Mouse (Mus musculus): Measurements from ENCODE around the gene Tnfsf10. TPM values are rescaled to one million over a fixed set of nuclear protein-coding genes. Genes with fewer than 3 reads are reported as not detected.
A peak's percentile ranks its signal among the peaks of the same experiment; 100 is the strongest.

Gene Tnfsf10
- polyA plus RNA-seq, 1 experiment from 2014 or later, result 3.0 TPM

DNA sequence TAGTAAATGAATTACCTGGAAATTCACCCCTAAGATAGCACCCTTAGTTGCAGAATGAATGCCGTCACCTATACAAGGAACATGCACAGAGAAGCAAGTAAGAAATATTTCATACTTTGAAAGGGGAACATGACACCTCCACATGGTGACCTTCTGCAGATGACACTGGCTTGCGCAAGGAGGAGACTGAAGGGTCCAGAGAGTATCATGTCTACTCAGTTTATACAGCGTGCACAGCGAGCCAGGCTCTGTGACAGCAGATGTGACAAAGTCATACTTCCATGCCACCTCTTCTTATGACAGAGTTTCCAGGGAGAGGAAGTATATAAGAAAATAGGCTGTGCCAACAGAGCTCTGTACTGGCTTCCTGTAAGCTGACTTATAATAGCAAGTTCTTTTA, 5.4 kb upstream of the Tnfsf10 start:
- Histone ChIP-seq H3K36me3 (no peaks in the 10 kb centered on the region), H3K4me2 (no peak overlapping the region), H3K4me1 (no peaks in the 10 kb centered on the region), H3K4me3 (no peak overlapping the region), H3K9me3 (no peaks in the 10 kb centered on the region), H3K27me3 (no peaks in the 10 kb centered on the region), H3K9ac (no peak overlapping the region), H3K27ac (no peak overlapping the region)
- WGBS, result 80% methylated on average over 4 of the region's 4 CpGs
- ATAC-seq (ENCODE audit: borderline replicate concordance, extremely low read depth, low FRiP score, low TSS enrichment), result no peak

DNA sequence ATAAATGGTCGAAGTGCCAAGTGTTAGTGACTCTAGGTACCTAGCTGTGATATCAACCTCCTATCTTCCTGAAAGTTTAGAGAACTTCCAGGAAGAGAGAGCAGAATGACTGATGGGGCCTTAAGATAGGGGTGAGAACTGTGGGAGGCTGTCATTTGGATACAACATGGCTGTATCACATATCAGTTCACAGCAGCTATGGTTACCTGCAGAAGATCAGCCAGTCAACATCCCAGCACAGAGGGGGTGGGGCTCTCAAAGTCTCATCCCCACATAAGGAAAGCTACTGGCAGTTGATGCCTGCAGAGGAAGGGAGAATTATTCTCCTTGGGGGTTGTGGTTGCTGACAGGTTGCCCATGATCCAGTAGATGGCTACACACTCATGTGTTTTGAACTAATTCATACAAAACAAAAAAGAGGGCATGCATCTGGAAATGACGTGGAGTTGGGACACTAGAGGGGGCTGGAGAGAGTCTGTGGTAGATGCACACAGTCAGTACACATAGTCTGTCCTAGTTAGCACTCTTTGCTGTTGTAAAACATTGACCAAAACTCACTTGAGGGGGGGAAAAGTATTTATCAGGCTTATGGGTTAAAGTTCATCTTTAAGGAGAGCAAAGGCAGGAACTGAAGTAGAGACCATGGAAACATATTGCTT, 2.2 kb upstream of the Tnfsf10 start:
- no peak overlapping the region for H3K4me3 ChIP-seq
- peaks cover 6% of the 10 kb centered on the region; the same call in 1 of the 2 replicates for H3K4me1 ChIP-seq
- no peak overlapping the region for H3K9ac ChIP-seq
- H3K4me2 ChIP-seq, result no peak overlapping the region
- no peaks in the 10 kb centered on the region for H3K9me3 ChIP-seq
- H3K36me3 ChIP-seq, result no peaks in the 10 kb centered on the region
- H3K27ac ChIP-seq, result no peak overlapping the region
- H3K27me3 ChIP-seq, result no peaks in the 10 kb centered on the region
- no peak for ATAC-seq (ENCODE audit: borderline replicate concordance, extremely low read depth, low FRiP score, low TSS enrichment)
- WGBS, result 57% methylated on average over 2 of the region's 2 CpGs

DNA sequence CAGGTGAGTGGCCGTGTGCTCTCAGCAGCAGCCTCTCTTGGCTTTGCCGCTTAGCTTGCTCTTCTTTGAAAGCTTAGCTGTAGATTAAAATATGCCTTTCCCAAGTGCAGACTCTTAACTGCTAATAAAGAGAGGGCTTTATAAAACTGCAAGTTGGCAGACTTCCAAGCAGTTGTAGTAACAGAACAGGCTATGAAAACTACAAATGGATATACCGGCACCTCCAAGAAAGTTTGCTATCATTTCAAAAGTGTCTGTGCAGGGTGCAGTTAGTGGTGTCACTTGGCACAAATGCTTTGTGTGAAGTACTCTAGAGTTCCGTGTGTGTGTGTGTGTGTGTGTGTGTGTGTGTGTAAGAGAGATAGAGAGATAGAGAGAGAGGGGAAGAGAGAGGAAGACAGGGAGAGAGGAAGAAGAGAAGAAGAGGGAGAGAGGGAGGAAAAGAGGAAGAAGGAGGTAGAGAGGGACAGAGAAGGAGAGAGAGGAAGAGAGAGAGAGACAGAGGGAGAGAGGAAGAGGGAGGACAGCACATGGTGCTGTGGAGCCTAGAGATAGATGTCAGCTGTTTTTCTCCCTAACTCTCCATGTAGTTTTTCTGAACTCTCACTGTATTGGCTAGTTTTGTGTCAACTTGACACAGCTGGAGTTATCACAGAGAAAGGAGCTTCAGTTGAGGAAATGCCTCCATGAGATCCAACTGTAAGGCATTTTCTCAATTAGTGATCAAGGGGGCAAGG, 628 bp downstream of the Tnfsf10 start:
- Histone ChIP-seq H3K27ac (peak overlapping the region; percentile 65), H3K4me1 (peaks cover 6% of the 10 kb centered on the region; the same call in 1 of the 2 replicates), H3K27me3 (no peaks in the 10 kb centered on the region), H3K9ac (peak overlapping the region; percentile 19; the same call in 1 of the 2 replicates), H3K4me3 (peak overlapping the region; percentile 40), H3K36me3 (no peaks in the 10 kb centered on the region), H3K4me2 (peak overlapping the region; percentile 56), H3K9me3 (no peaks in the 10 kb centered on the region)
- 0 out of 2 replicates have a peak, but pooled peaks have one; percentile 8 for ATAC-seq (ENCODE audit: borderline replicate concordance, extremely low read depth, low FRiP score, low TSS enrichment)
- WGBS, result 10% methylated on average over 4 of the region's 4 CpGs

DNA sequence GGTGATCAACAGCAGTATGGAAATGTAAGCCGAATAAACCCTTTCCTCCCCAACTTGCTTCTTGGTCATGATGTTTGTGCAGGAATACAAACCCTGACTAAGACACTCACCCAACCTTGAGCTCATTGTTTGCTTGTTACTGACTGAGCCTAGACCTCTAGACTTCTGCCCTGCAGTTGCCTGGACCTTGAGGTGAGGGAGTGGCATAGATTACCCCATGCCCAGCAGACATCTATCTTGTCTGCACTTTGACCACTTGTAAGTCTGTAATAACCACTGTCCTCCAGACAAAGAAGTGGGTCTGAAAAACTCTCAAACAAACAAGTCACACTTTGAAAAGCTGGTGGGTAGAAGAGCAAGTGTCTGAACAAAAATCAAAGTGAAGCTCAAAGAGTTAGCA, 2.8 kb downstream of the Tnfsf10 start:
- ATAC-seq (ENCODE audit: borderline replicate concordance, extremely low read depth, low FRiP score, low TSS enrichment), result no peak
- no peak overlapping the region for H3K9ac ChIP-seq
- no peaks in the 10 kb centered on the region for H3K27me3 ChIP-seq
- H3K4me3 ChIP-seq, result no peak overlapping the region
- H3K9me3 ChIP-seq, result no peaks in the 10 kb centered on the region
- peaks cover 6% of the 10 kb centered on the region; the same call in 1 of the 2 replicates for H3K4me1 ChIP-seq
- H3K27ac ChIP-seq, result no peak overlapping the region
- WGBS, result 79% methylated on average over 1 of the region's 1 CpGs
- no peaks in the 10 kb centered on the region for H3K36me3 ChIP-seq
- no peak overlapping the region for H3K4me2 ChIP-seq

DNA sequence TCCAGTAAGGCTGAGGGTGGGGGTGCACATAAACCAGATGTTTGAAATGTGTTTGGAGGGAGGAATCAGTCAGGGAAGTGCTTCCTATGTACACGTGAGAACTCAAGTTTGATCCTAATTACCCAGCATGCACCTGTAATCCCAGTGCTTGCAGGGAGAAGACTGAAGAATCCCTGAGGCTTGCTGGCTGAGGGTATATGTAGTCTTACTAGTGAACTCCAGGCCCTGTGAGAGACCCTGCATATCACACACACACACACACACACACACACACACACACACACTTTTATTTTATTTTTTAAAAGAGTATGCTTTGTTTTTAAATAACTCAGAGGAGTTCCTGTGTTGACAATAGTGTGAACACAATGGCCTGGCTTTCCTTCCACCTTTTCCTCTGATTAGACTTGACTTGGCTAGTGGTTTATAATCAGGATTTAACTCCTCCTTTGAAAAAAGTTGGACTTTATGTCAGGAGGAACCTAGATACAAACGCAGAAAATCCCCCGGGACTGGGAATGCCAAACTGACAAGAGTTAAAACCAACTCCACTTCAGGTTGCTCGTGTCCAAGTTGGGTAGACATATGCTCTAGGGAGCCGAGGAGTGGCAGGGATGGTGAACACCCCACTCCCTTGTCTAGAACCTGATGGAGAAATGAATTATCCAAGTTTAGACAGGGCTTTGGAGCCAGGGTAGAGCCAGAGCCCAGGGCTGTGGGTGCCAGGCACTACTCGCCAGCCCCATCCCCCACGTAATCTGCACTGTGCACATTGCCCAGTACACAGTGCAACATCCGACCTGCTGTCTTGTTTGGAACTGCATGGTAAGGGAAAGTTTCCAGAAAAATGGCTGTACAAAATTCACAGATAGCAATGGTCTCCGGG, 4.0 kb downstream of the Tnfsf10 start:
- 67% methylated on average over 9 of the region's 9 CpGs for WGBS
- Histone ChIP-seq H3K4me3 (no peak overlapping the region), H3K9me3 (no peaks in the 10 kb centered on the region), H3K27me3 (no peaks in the 10 kb centered on the region), H3K4me1 (peaks cover 6% of the 10 kb centered on the region; the same call in 1 of the 2 replicates), H3K4me2 (no peak overlapping the region), H3K27ac (peak overlapping the region; percentile 78), H3K36me3 (no peaks in the 10 kb centered on the region), H3K9ac (no peak overlapping the region)
- ATAC-seq (ENCODE audit: borderline replicate concordance, extremely low read depth, low FRiP score, low TSS enrichment), result peak; percentile 42; the same call in 1 of the 2 replicates

DNA sequence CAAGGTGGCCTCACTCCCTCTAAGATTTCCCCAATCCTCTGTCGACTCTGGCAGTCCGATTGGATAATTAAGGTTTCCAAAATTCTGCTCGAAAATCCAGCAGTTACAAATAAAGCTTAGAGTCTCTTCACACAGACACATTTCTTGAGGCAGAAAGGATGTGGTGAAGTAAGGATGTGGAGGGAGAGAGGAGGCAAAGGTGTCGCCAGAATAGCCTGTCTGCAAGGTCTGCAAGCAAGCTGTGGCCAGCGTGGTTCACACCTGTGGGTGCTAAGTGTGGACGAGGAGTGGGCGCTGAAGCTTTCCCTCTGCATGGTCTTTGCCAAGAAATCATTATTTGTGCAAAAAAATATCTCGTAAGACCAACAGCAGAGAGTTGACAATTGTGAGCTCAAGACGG, 5.8 kb downstream of the Tnfsf10 start:
- H3K9ac ChIP-seq, result no peak overlapping the region
- H3K9me3 ChIP-seq, result no peaks in the 10 kb centered on the region
- H3K27me3 ChIP-seq, result no peaks in the 10 kb centered on the region
- H3K27ac ChIP-seq, result no peak overlapping the region
- ATAC-seq (ENCODE audit: borderline replicate concordance, extremely low read depth, low FRiP score, low TSS enrichment), result no peak
- no peaks in the 10 kb centered on the region for H3K36me3 ChIP-seq
- H3K4me3 ChIP-seq, result no peak overlapping the region
- no peak overlapping the region for H3K4me2 ChIP-seq
- H3K4me1 ChIP-seq, result no peaks in the 10 kb centered on the region
- 70% methylated on average over 9 of the region's 9 CpGs for WGBS

DNA sequence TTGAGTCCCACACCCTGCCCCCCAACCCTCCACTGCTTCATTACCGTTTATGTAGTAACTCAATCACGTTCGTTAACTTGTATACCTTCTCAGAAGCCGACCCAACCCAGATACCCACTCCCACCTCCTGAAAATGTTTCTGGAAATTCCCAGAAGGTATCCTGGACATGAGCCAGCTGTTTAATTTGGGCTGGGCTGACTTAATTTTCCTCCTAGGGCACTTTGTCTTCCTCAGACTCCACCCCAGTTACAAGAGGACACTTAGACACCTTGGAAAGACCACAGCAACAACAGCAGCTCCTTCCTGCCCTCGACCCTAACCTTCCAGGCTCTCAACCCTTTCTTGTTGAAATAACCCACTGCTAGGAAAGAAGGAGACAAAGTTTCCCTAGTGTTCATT, 6.7 kb downstream of the Tnfsf10 start:
- Histone ChIP-seq H3K27me3 (no peaks in the 10 kb centered on the region), H3K36me3 (no peaks in the 10 kb centered on the region), H3K4me2 (no peak overlapping the region), H3K4me1 (no peaks in the 10 kb centered on the region), H3K4me3 (no peak overlapping the region), H3K9me3 (no peaks in the 10 kb centered on the region), H3K9ac (no peak overlapping the region), H3K27ac (peak overlapping the region; percentile 10; the same call in 1 of the 2 replicates)
- 36% methylated on average over 5 of the region's 5 CpGs for WGBS
- ATAC-seq (ENCODE audit: borderline replicate concordance, extremely low read depth, low FRiP score, low TSS enrichment), result no peak

DNA sequence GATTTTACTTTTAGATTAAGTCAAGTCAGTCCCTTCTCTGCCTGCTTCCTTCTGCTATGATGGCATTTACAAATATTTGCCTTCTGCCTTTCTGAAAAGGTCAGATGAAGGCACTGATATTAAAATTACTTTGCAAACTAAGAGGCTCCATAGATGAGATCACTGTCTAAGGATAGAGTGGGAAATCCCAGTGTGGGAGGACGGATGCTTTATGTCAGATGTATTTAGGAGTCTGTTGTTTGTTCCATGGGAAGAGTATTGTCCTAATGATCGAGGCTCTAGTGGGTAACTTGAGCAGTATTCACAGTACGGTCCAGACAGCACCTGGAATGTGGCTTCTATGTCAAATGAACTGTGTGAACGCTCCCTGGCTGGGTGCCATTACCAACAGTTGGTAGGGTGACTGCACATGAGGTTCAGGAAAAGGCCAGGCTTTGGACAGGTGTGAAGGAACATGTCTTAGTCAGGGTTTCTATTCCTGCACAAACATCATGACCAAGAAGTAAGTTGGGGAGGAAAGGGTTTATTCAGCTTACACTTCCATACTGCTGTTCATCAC, 9.9 kb downstream of the Tnfsf10 start:
- ATAC-seq (ENCODE audit: borderline replicate concordance, extremely low read depth, low FRiP score, low TSS enrichment), result no peak
- no peaks in the 10 kb centered on the region for H3K9me3 ChIP-seq
- no peak overlapping the region for H3K27ac ChIP-seq
- no peaks in the 10 kb centered on the region for H3K27me3 ChIP-seq
- WGBS, result 38% methylated on average over 4 of the region's 4 CpGs
- no peaks in the 10 kb centered on the region for H3K4me1 ChIP-seq
- no peak overlapping the region for H3K9ac ChIP-seq
- no peak overlapping the region for H3K4me2 ChIP-seq
- H3K36me3 ChIP-seq, result no peaks in the 10 kb centered on the region
- no peak overlapping the region for H3K4me3 ChIP-seq

DNA sequence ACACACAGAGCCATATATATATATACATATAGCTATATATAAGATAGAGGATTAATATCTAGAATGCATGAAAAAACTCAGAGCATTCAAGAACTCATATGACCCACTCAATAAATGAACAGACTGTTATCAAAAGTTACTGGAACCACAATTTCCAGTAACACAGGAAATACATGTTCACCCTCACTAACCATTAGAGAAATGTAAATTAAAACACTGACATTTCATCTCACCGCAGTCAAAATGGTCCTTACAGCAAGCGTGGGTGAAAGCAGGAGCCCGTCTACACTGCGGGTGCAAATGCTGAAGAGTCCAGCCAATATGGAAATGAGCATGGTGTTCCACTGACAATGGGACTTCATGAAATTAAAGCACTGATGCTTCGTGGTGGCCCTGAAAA, 13.9 kb downstream of the Tnfsf10 start:
- ATAC-seq (ENCODE audit: borderline replicate concordance, extremely low read depth, low FRiP score, low TSS enrichment), result no peak
- no peak overlapping the region for H3K9ac ChIP-seq
- no peaks in the 10 kb centered on the region for H3K9me3 ChIP-seq
- H3K4me1 ChIP-seq, result no peaks in the 10 kb centered on the region
- H3K36me3 ChIP-seq, result no peaks in the 10 kb centered on the region
- no peak overlapping the region for H3K27ac ChIP-seq
- no peak overlapping the region for H3K4me2 ChIP-seq
- WGBS, result 87% methylated on average over 5 of the region's 5 CpGs
- H3K4me3 ChIP-seq, result no peak overlapping the region
- no peaks in the 10 kb centered on the region for H3K27me3 ChIP-seq

DNA sequence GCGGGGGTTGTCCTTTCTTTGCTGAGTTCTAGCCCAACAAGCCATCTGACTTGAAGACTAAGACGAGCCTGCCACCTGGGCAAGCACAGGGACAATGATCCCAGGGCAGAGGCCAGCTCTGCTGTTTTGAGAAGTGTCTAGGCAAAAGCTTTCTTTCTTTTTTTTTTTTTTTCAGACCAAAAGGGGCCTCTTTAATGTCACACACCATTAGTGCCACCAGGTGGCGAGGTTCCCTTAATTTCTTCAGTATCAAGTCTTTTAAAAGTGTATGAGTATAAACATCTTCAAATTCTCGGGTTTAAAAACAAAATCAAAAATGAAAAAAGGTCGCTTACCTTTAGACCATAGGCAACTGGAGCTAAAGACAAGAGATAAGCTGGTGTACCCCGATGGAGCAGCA, 21.6 kb downstream of the Tnfsf10 start:
- Histone ChIP-seq H3K36me3 (no peaks in the 10 kb centered on the region), H3K27ac (no peak overlapping the region), H3K9me3 (no peaks in the 10 kb centered on the region), H3K9ac (no peak overlapping the region), H3K4me2 (no peak overlapping the region), H3K27me3 (no peaks in the 10 kb centered on the region), H3K4me3 (no peak overlapping the region), H3K4me1 (no peaks in the 10 kb centered on the region)
- no peak for ATAC-seq (ENCODE audit: borderline replicate concordance, extremely low read depth, low FRiP score, low TSS enrichment)
- WGBS, result 25% methylated on average over 6 of the region's 6 CpGs

DNA sequence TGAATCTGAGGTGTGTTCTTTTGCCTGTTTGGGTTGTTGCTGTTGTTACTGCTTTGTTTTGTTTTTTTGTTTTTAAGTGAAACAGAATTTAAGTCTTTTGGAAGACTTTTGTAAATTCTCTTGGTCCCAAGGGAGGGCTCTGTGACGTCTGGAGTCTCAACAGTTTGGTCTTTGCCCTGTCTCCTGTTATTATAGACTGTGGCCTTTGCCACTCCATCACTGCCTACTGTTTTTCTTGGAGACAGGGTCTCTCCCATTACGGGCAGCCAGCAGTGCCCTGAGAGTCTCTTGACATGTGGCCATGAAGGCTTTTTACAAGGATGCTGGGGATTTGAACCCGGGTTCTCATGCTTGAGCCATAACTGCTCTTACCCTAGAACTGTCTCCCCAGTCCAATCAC, 22.1 kb downstream of the Tnfsf10 start:
- H3K9ac ChIP-seq, result no peak overlapping the region
- H3K36me3 ChIP-seq, result no peaks in the 10 kb centered on the region
- 61% methylated on average over 3 of the region's 3 CpGs for WGBS
- H3K4me2 ChIP-seq, result no peak overlapping the region
- no peaks in the 10 kb centered on the region for H3K27me3 ChIP-seq
- no peaks in the 10 kb centered on the region for H3K9me3 ChIP-seq
- H3K4me1 ChIP-seq, result no peaks in the 10 kb centered on the region
- H3K4me3 ChIP-seq, result no peak overlapping the region
- no peak for ATAC-seq (ENCODE audit: borderline replicate concordance, extremely low read depth, low FRiP score, low TSS enrichment)
- H3K27ac ChIP-seq, result no peak overlapping the region

All from lung, embryonic 15.5 days (tissue).